Mouse (Mus musculus): ENCODE measurements around the gene Arid1a. TPM values are rescaled to one million over a fixed set of nuclear protein-coding genes. Genes with fewer than 3 reads are reported as not detected.
A peak's percentile ranks its signal among the peaks of the same experiment; 100 is the strongest.

Gene Arid1a
- polyA plus RNA-seq, 1 experiment from 2014 or later: 26.9 TPM

GRCm38 (mm10) chr4:133634043-133634410 lies 122.5 kb downstream of the Arid1a start:
- Histone ChIP-seq H3K4me1 (peaks cover 31% of the 10 kb centered on the region), H3K9me3 (replicated peaks) (no peaks in the 10 kb centered on the region), H3K36me3 (no peaks in the 10 kb centered on the region), H3K27me3 (replicated peaks) (no peaks in the 10 kb centered on the region), H3K4me2 (no peak overlapping the region), H3K9ac (replicated peaks) (no peak overlapping the region), H3K27ac (replicated peaks) (no peak overlapping the region), H3K4me3 (replicated peaks) (no peak overlapping the region)
- 86% methylated on average over 5 of the region's 5 CpGs for WGBS
- no peak for ATAC-seq (ENCODE audit: low FRiP score)

GRCm38 (mm10) chr4:133633332-133634042 lies 123.1 kb downstream of the Arid1a start:
- Histone ChIP-seq H3K9me3 (replicated peaks) (no peaks in the 10 kb centered on the region), H3K4me3 (replicated peaks) (peak overlapping the region; percentile 77), H3K4me1 (peaks cover 34% of the 10 kb centered on the region), H3K27me3 (replicated peaks) (no peaks in the 10 kb centered on the region), H3K9ac (replicated peaks) (peak overlapping the region; percentile 87), H3K27ac (replicated peaks) (peak overlapping the region; percentile 86), H3K4me2 (peak overlapping the region; percentile 90), H3K36me3 (no peaks in the 10 kb centered on the region)
- peak; percentile 92 for ATAC-seq (ENCODE audit: low FRiP score)
- 15% methylated on average over 24 of the region's 47 CpGs for WGBS

GRCm38 (mm10) chr4:133632483-133633327 lies 123.9 kb downstream of the Arid1a start:
- peak overlapping the region; percentile 77 for H3K4me3 ChIP-seq (replicated peaks)
- no peaks in the 10 kb centered on the region for H3K9me3 ChIP-seq (replicated peaks)
- H3K4me1 ChIP-seq: peaks cover 34% of the 10 kb centered on the region
- H3K27ac ChIP-seq (replicated peaks): peak overlapping the region; percentile 86
- no peaks in the 10 kb centered on the region for H3K36me3 ChIP-seq
- peak overlapping the region; percentile 90 for H3K4me2 ChIP-seq
- no peaks in the 10 kb centered on the region for H3K27me3 ChIP-seq (replicated peaks)
- peak; percentile 77 for ATAC-seq (ENCODE audit: low FRiP score)
- 1% methylated on average over 54 of the region's 69 CpGs for WGBS
- H3K9ac ChIP-seq (replicated peaks): peak overlapping the region; percentile 87

GRCm38 (mm10) chr4:133631769-133632411 lies 124.7 kb downstream of the Arid1a start:
- H3K9me3 ChIP-seq (replicated peaks): no peaks in the 10 kb centered on the region
- H3K36me3 ChIP-seq: peaks cover 3% of the 10 kb centered on the region; the same call in 1 of the 2 replicates
- peak overlapping the region; percentile 90 for H3K4me2 ChIP-seq
- WGBS: 34% methylated on average over 9 of the region's 9 CpGs
- peak overlapping the region; percentile 86; the same call in 1 of the 2 replicates for H3K27ac ChIP-seq (replicated peaks)
- no peak for ATAC-seq (ENCODE audit: low FRiP score)
- peak overlapping the region; percentile 77 for H3K4me3 ChIP-seq (replicated peaks)
- H3K27me3 ChIP-seq (replicated peaks): no peaks in the 10 kb centered on the region
- H3K9ac ChIP-seq (replicated peaks): peak overlapping the region; percentile 87
- peaks cover 34% of the 10 kb centered on the region for H3K4me1 ChIP-seq

GRCm38 (mm10) chr4:133631071-133631768 lies 125.3 kb downstream of the Arid1a start:
- Histone ChIP-seq H3K27me3 (replicated peaks) (no peaks in the 10 kb centered on the region), H3K4me2 (peak overlapping the region; percentile 90), H3K9ac (replicated peaks) (no peak overlapping the region), H3K4me3 (replicated peaks) (peak overlapping the region; percentile 77; the same call in 1 of the 2 replicates), H3K36me3 (peaks cover 9% of the 10 kb centered on the region), H3K4me1 (peaks cover 34% of the 10 kb centered on the region), H3K9me3 (replicated peaks) (no peaks in the 10 kb centered on the region), H3K27ac (replicated peaks) (no peak overlapping the region)
- no peak for ATAC-seq (ENCODE audit: low FRiP score)
- WGBS: 82% methylated on average over 14 of the region's 14 CpGs

- H3K4me1 ChIP-seq: peaks cover 34% of the 10 kb centered on the region
- no peak overlapping the region for H3K27ac ChIP-seq (replicated peaks)
- WGBS: 88% methylated on average over 8 of the region's 8 CpGs
- peaks cover 17% of the 10 kb centered on the region for H3K36me3 ChIP-seq
- no peaks in the 10 kb centered on the region for H3K9me3 ChIP-seq (replicated peaks)
- no peak overlapping the region for H3K9ac ChIP-seq (replicated peaks)
- ATAC-seq (ENCODE audit: low FRiP score): no peak
- 0 out of 2 replicates have a peak overlapping the region, but pooled peaks have one; percentile 90 for H3K4me2 ChIP-seq
- H3K27me3 ChIP-seq (replicated peaks): no peaks in the 10 kb centered on the region
- H3K4me3 ChIP-seq (replicated peaks): no peak overlapping the region
These were observed 126.1 kb downstream of the Arid1a start for GRCm38 (mm10) chr4:133630326-133630920.

- ATAC-seq (ENCODE audit: low FRiP score): no peak
- Histone ChIP-seq H3K4me3 (replicated peaks) (no peak overlapping the region), H3K27me3 (replicated peaks) (no peaks in the 10 kb centered on the region), H3K4me1 (peaks cover 34% of the 10 kb centered on the region), H3K36me3 (peaks cover 27% of the 10 kb centered on the region), H3K4me2 (no peak overlapping the region), H3K27ac (replicated peaks) (no peak overlapping the region), H3K9ac (replicated peaks) (no peak overlapping the region), H3K9me3 (replicated peaks) (no peaks in the 10 kb centered on the region)
- WGBS: 74% methylated on average over 7 of the region's 7 CpGs
These were observed 127.4 kb downstream of the Arid1a start for GRCm38 (mm10) chr4:133629191-133629590.

Small RNA genes within 50 kb of the gene (microRNA-seq; reads per million reads assigned to microRNA genes)
- not detected for gene Mir7227

Other genes with a start within 250 kb of the Arid1a start
- 0.27 and 7.0 TPM in 2 replicates for gene Kdf1, start 237.8 kb downstream of the Arid1a start, polyA plus RNA-seq (2015; fragmentation: Nextera tagmentation; extraction: Ambion mirVana)
- gene Nudc, start 210.8 kb downstream of the Arid1a start, polyA plus RNA-seq (2015; fragmentation: Nextera tagmentation; extraction: Ambion mirVana): 269 and 290 TPM in 2 replicates
- 0.13 and 0.47 TPM in 2 replicates for gene Nr0b2, start 203.4 kb downstream of the Arid1a start, polyA plus RNA-seq (2015; fragmentation: Nextera tagmentation; extraction: Ambion mirVana)
- 5.8 TPM in 2 replicates for gene Gpatch3, start 182.0 kb downstream of the Arid1a start, polyA plus RNA-seq (2015; fragmentation: Nextera tagmentation; extraction: Ambion mirVana)
- 17.0 and 17.2 TPM in 2 replicates for gene Gpn2, start 172.4 kb downstream of the Arid1a start, polyA plus RNA-seq (2015; fragmentation: Nextera tagmentation; extraction: Ambion mirVana)
- 1.7 and 32.5 TPM in 2 replicates for gene Sfn, start 154.6 kb downstream of the Arid1a start, polyA plus RNA-seq (2015; fragmentation: Nextera tagmentation; extraction: Ambion mirVana)
- gene Zdhhc18, start 106.6 kb downstream of the Arid1a start, polyA plus RNA-seq (2015; fragmentation: Nextera tagmentation; extraction: Ambion mirVana): 4.3 and 7.0 TPM in 2 replicates
- gene Pigv, start 84.1 kb downstream of the Arid1a start, polyA plus RNA-seq (2015; fragmentation: Nextera tagmentation; extraction: Ambion mirVana): 12.4 and 15.7 TPM in 2 replicates
- 23.7 and 38.8 TPM in 2 replicates for gene Rps6ka1, start 131.0 kb upstream of the Arid1a start, polyA plus RNA-seq (2015; fragmentation: Nextera tagmentation; extraction: Ambion mirVana)
- gene Hmgn2, start 211.9 kb upstream of the Arid1a start, polyA plus RNA-seq (2015; fragmentation: Nextera tagmentation; extraction: Ambion mirVana): 921 and 1,163 TPM in 2 replicates
- gene Dhdds, start 244.1 kb upstream of the Arid1a start, polyA plus RNA-seq (2015; fragmentation: Nextera tagmentation; extraction: Ambion mirVana): 47.0 and 47.4 TPM in 2 replicates

Data from neural tube, embryonic 15.5 days (tissue).